Mouse (Mus musculus) lung, embryonic 14.5 days (tissue): ENCODE data around the gene Creb3l1. TPM values are rescaled to one million over a fixed set of nuclear protein-coding genes. Genes with fewer than 3 reads are reported as not detected.

Experiments
- ATAC-seq: fragments of 200-750 bp; cut with Nextera tagmentation; 2 replicates; pipeline ENCODE4 v1.8.0; 2017; ENCODE audit warnings: mild to moderate bottlenecking, moderate TSS enrichment, moderate library complexity; ENCODE audit not compliant: insufficient read depth
- DNase-seq: peaks from one replicate; pipeline ENCODE4 v3.0.0-alpha.2; 2015
- H3K27ac ChIP-seq: fragments of 300-500 bp; sonication (generic); 2 replicates; pipeline ENCODE4 v1.5.1; 2014; ENCODE audit warnings: low read depth, mild to moderate bottlenecking, moderate library complexity
- H3K27me3 ChIP-seq: fragments of 300-500 bp; sonication (generic); 2 replicates; pipeline ENCODE4 v1.6.1; 2014; ENCODE audit warnings: low read length, control low read depth; ENCODE audit not compliant: insufficient read depth
- H3K36me3 ChIP-seq: fragments of 300-500 bp; sonication (generic); 2 replicates; pipeline ENCODE4 v1.6.1; 2014; ENCODE audit warnings: control low read depth; ENCODE audit not compliant: insufficient read depth
- H3K4me1 ChIP-seq: fragments of 300-500 bp; sonication (generic); 2 replicates; pipeline ENCODE4 v1.6.1; 2014; ENCODE audit warnings: antibody characterized with exemption, control low read depth; ENCODE audit not compliant: insufficient read depth
- H3K4me2 ChIP-seq: fragments of 300-500 bp; sonication (generic); 2 replicates; pipeline ENCODE4 v1.6.1; 2014; ENCODE audit warnings: mild to moderate bottlenecking
- H3K4me3 ChIP-seq: fragments of 300-500 bp; sonication (generic); 2 replicates; pipeline ENCODE4 v1.5.1; 2014; ENCODE audit warnings: low read depth, low read length
- H3K9ac ChIP-seq: fragments of 300-500 bp; sonication (generic); 2 replicates; pipeline ENCODE4 v1.6.1; 2014
- H3K9me3 ChIP-seq: fragments of 300-500 bp; sonication (generic); 2 replicates; pipeline ENCODE4 v1.6.1; 2016; ENCODE audit warnings: low read depth, low read length, control low read depth
- CTCF ChIP-seq: IDR thresholded peaks from 2 replicates; pipeline ENCODE4 v1.5.1; 2016; ENCODE audit warnings: antibody characterized with exemption, low read depth
- WGBS: fragments of 180-500 bp; shearing (Covaris S2); extraction: QIAGEN DNeasy Blood & Tissue Kit; methylation state at CpG from one replicate; pipeline ENCODE4 v1.1.7; 2014; 5-methylcytosine and 5-hydroxymethylcytosine counted together
- polyA plus RNA-seq: library from polyadenylated mRNA; unstranded; fragments of >200 nt; fragmentation: Nextera tagmentation; extraction: Ambion mirVana; gene quantifications from 2 replicates; pipeline ENCODE4 v1.2.1, GENCODE M21; 2014

The Creb3l1 gene
- polyA plus RNA-seq, 1 experiment from 2014 or later: 18.6 TPM

- 77% methylated on average over 11 of the region's 11 CpGs for WGBS
- H3K9ac ChIP-seq: no peak overlapping the region
- TF ChIP-seq CTCF: no peak
- no peaks in the 10 kb centered on the region for H3K9me3 ChIP-seq
- ATAC-seq (no peak), DNase-seq (no peak)
- no peak overlapping the region for H3K4me2 ChIP-seq
- no peaks in the 10 kb centered on the region for H3K27me3 ChIP-seq
- 0 out of 2 replicates have a peak, but pooled peaks cover 8% of the 10 kb centered on the region for H3K36me3 ChIP-seq
- H3K4me1 ChIP-seq: peaks cover 31% of the 10 kb centered on the region
- no peak overlapping the region for H3K4me3 ChIP-seq
- H3K27ac ChIP-seq: peak overlapping the region; percentile 12; the same call in 1 of the 2 replicates
Observed at GRCm38 (mm10) chr2:91959544-91960410, 64.5 kb downstream of the Creb3l1 start.

- Histone ChIP-seq H3K4me1 (peaks cover 36% of the 10 kb centered on the region), H3K27me3 (no peaks in the 10 kb centered on the region), H3K9ac (no peak overlapping the region), H3K9me3 (no peaks in the 10 kb centered on the region), H3K4me3 (no peak overlapping the region), H3K36me3 (0 out of 2 replicates have a peak, but pooled peaks cover 8% of the 10 kb centered on the region), H3K4me2 (no peak overlapping the region), H3K27ac (peak overlapping the region; percentile 12; the same call in 1 of the 2 replicates)
- ATAC-seq (no peak), DNase-seq (peak; percentile 82)
- TF ChIP-seq CTCF: peak; percentile 79
- 39% methylated on average over 10 of the region's 10 CpGs for WGBS
Observed at GRCm38 (mm10) chr2:91958701-91959457, 65.4 kb downstream of the Creb3l1 start.

DNA sequence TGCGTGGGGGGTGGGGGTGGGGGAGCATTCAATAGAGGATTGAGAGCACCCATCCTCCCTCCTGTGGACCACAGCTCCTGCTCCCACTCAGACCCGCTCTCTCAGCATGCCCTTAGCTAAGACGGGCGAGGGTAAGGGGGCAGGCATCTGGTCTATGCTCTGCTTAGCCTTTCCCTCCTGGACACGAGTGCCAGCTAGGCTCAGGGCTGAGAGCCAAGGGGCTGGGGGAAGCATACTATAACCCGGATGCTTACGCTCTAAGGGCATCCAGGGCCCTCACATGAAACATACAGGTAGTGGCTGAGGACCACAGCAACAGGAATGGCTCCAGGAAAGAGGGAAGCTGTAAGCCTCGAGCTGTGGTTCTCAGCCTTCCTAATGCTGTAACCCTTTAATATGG, 66.3 kb downstream of the Creb3l1 start:
- Histone ChIP-seq H3K4me3 (no peak overlapping the region), H3K9me3 (no peaks in the 10 kb centered on the region), H3K4me1 (peaks cover 42% of the 10 kb centered on the region), H3K4me2 (no peak overlapping the region), H3K36me3 (0 out of 2 replicates have a peak, but pooled peaks cover 8% of the 10 kb centered on the region), H3K9ac (no peak overlapping the region), H3K27me3 (no peaks in the 10 kb centered on the region), H3K27ac (no peak overlapping the region)
- TF ChIP-seq CTCF: no peak
- DNase-seq: no peak
- no peak for ATAC-seq
- WGBS: 80% methylated on average over 8 of the region's 8 CpGs

GRCm38 (mm10) chr2:91957096-91957495, 67.2 kb downstream of the Creb3l1 start:
- WGBS: 14% methylated on average over 4 of the region's 4 CpGs
- DNase-seq: peak; percentile 71

GRCm38 (mm10) chr2:91955875-91956274, 68.4 kb downstream of the Creb3l1 start:
- H3K9me3 ChIP-seq: no peaks in the 10 kb centered on the region
- 81% methylated on average over 6 of the region's 6 CpGs for WGBS
- no peaks in the 10 kb centered on the region for H3K27me3 ChIP-seq
- no peak overlapping the region for H3K4me3 ChIP-seq
- H3K4me1 ChIP-seq: peaks cover 34% of the 10 kb centered on the region
- ATAC-seq (no peak), DNase-seq (no peak)
- H3K27ac ChIP-seq: peak overlapping the region; percentile 76
- H3K9ac ChIP-seq: no peak overlapping the region
- H3K36me3 ChIP-seq: 0 out of 2 replicates have a peak, but pooled peaks cover 8% of the 10 kb centered on the region
- H3K4me2 ChIP-seq: no peak overlapping the region
- TF ChIP-seq CTCF: no peak

More at GRCm38 (mm10) chr2:91957096-91957495, 67.2 kb downstream of the Creb3l1 start:
- TF ChIP-seq CTCF: no peak
- 0 out of 2 replicates have a peak overlapping the region, but pooled peaks have one; percentile 2 for H3K4me3 ChIP-seq
- H3K4me2 ChIP-seq: peak overlapping the region; percentile 33; the same call in 1 of the 2 replicates
- peak; percentile 76 for ATAC-seq
- peak overlapping the region; percentile 79 for H3K27ac ChIP-seq
- H3K27me3 ChIP-seq: no peaks in the 10 kb centered on the region
- peaks cover 37% of the 10 kb centered on the region for H3K4me1 ChIP-seq
- H3K36me3 ChIP-seq: 0 out of 2 replicates have a peak, but pooled peaks cover 8% of the 10 kb centered on the region
- no peaks in the 10 kb centered on the region for H3K9me3 ChIP-seq
- H3K9ac ChIP-seq: peak overlapping the region; percentile 2; the same call in 1 of the 2 replicates

DNA sequence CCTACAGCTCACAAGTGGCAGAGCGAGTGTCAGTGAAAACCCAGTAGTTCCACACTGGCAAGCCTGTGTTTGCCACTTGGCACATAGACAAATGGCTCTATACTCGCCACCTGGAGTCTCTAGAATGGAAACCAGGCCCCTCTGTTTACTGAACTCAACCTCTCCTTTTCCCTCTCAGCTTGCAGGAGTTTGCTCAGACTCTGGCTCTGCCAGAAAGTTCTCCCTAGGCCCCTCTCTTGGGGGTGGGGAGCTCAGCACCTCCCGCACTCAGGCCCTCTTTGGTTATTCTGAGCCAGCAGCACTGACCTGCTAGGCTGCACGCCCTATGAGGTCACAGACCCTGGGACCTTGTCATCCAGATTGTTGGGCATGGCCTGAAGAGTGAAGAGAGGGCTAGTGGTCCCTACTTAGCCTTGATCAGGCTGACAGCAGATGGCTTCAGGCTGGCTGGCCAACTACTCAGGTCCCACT, 69.1 kb downstream of the Creb3l1 start:
- Histone ChIP-seq H3K27ac (peak overlapping the region; percentile 76), H3K9me3 (no peaks in the 10 kb centered on the region), H3K4me2 (no peak overlapping the region), H3K27me3 (no peaks in the 10 kb centered on the region), H3K9ac (no peak overlapping the region), H3K36me3 (0 out of 2 replicates have a peak, but pooled peaks cover 8% of the 10 kb centered on the region), H3K4me1 (peaks cover 41% of the 10 kb centered on the region), H3K4me3 (no peak overlapping the region)
- TF ChIP-seq CTCF: no peak
- no peak for DNase-seq
- 65% methylated on average over 4 of the region's 4 CpGs for WGBS
- no peak for ATAC-seq
